Mouse (Mus musculus) forebrain, embryonic 16.5 days (tissue): ENCODE measurements at regions not wholly inside any gene's neighbourhood (a gene's known extent, or its start where the extent isn't known, plus 50 kb on each side); places are given as distances from the start of the nearest gene placed in this dataset.

Experiments
- ATAC-seq: fragments of 200-750 bp; cut with Nextera tagmentation; 2 replicates; pipeline ENCODE4 v1.8.0; 2017; ENCODE audit warnings: mild to moderate bottlenecking, moderate library complexity
- H3K27ac ChIP-seq: fragments of 300-500 bp; sonication (generic); 2 replicates; pipeline ENCODE4 v1.5.1; 2014; ENCODE audit warnings: low read length, control low read depth
- H3K27me3 ChIP-seq: fragments of 300-500 bp; sonication (generic); replicated peaks from 2 replicates; pipeline ENCODE4 v1.6.1; 2014; ENCODE audit warnings: low read length; ENCODE audit not compliant: control insufficient read depth, insufficient read depth
- H3K36me3 ChIP-seq: fragments of 300-500 bp; sonication (generic); 2 replicates; pipeline ENCODE4 v1.6.1; 2014; ENCODE audit not compliant: control insufficient read depth, insufficient read depth
- H3K4me1 ChIP-seq: fragments of 300-500 bp; sonication (generic); replicated peaks from 2 replicates; pipeline ENCODE4 v1.6.1; 2014; ENCODE audit warnings: low read length; ENCODE audit not compliant: control insufficient read depth, insufficient read depth
- H3K4me2 ChIP-seq: fragments of 300-500 bp; sonication (generic); 2 replicates; pipeline ENCODE4 v1.6.1; 2014; ENCODE audit warnings: mild to moderate bottlenecking, low read length, control low read depth
- H3K4me3 ChIP-seq: fragments of 300-500 bp; sonication (generic); replicated peaks from 2 replicates; pipeline ENCODE4 v1.5.1; 2014; ENCODE audit warnings: mild to moderate bottlenecking, low read length, control low read depth
- H3K9ac ChIP-seq: fragments of 300-500 bp; sonication (generic); replicated peaks from 2 replicates; pipeline ENCODE4 v1.6.1; 2014; ENCODE audit warnings: low read depth, low read length, control low read depth
- H3K9me3 ChIP-seq: fragments of 300-500 bp; sonication (generic); 2 replicates; pipeline ENCODE4 v1.6.1; 2016; ENCODE audit warnings: low read length; ENCODE audit not compliant: control insufficient read depth
- WGBS: fragments of 180-500 bp; shearing (Covaris S2); extraction: QIAGEN DNeasy Blood & Tissue Kit; methylation state at CpG from one replicate; pipeline ENCODE4 v1.1.7; 2014; 5-methylcytosine and 5-hydroxymethylcytosine counted together

- no peak overlapping the region for H3K4me2 ChIP-seq
- ATAC-seq = no peak
- 86% methylated on average over 7 of the region's 7 CpGs for WGBS
- no peaks in the 10 kb centered on the region for H3K27me3 ChIP-seq
- H3K27ac ChIP-seq = no peak overlapping the region
- H3K36me3 ChIP-seq = no peaks in the 10 kb centered on the region
- no peak overlapping the region for H3K9ac ChIP-seq
- no peaks in the 10 kb centered on the region for H3K9me3 ChIP-seq
- H3K4me1 ChIP-seq = peaks cover 4% of the 10 kb centered on the region; the same call in 1 of the 2 replicates
- no peak overlapping the region for H3K4me3 ChIP-seq
Measured at GRCm38 (mm10) chr16:20806739-20807138, 72.4 kb upstream of the Thpo start.

GRCm38 (mm10) chr16:20805793-20806192 is 71.5 kb upstream of the Thpo start:
- H3K27ac ChIP-seq = no peak overlapping the region
- ATAC-seq = no peak
- H3K4me2 ChIP-seq = no peak overlapping the region
- no peak overlapping the region for H3K9ac ChIP-seq
- H3K4me3 ChIP-seq = no peak overlapping the region
- H3K9me3 ChIP-seq = no peaks in the 10 kb centered on the region
- WGBS = 86% methylated on average over 6 of the region's 6 CpGs
- peaks cover 4% of the 10 kb centered on the region; the same call in 1 of the 2 replicates for H3K4me1 ChIP-seq
- H3K36me3 ChIP-seq = no peaks in the 10 kb centered on the region
- H3K27me3 ChIP-seq = no peaks in the 10 kb centered on the region

GRCm38 (mm10) chr16:20805086-20805485 is 70.8 kb upstream of the Thpo start:
- Histone ChIP-seq H3K4me1 (peaks cover 4% of the 10 kb centered on the region; the same call in 1 of the 2 replicates), H3K27me3 (no peaks in the 10 kb centered on the region), H3K9ac (no peak overlapping the region), H3K4me2 (peak overlapping the region; percentile 66), H3K27ac (no peak overlapping the region), H3K36me3 (no peaks in the 10 kb centered on the region), H3K9me3 (no peaks in the 10 kb centered on the region), H3K4me3 (peak overlapping the region; percentile 46; the same call in 1 of the 2 replicates)
- WGBS = 9% methylated on average over 6 of the region's 6 CpGs
- peak; percentile 51 for ATAC-seq

GRCm38 (mm10) chr16:20804601-20805017 is 70.3 kb upstream of the Thpo start:
- peaks cover 4% of the 10 kb centered on the region; the same call in 1 of the 2 replicates for H3K4me1 ChIP-seq
- peak; percentile 85 for ATAC-seq
- no peaks in the 10 kb centered on the region for H3K36me3 ChIP-seq
- H3K27me3 ChIP-seq = no peaks in the 10 kb centered on the region
- under 1% methylated on average over 7 of the region's 10 CpGs for WGBS
- peak overlapping the region; percentile 66 for H3K4me2 ChIP-seq
- peak overlapping the region; percentile 58 for H3K9ac ChIP-seq
- H3K4me3 ChIP-seq = peak overlapping the region; percentile 46
- H3K27ac ChIP-seq = no peak overlapping the region
- no peaks in the 10 kb centered on the region for H3K9me3 ChIP-seq

GRCm38 (mm10) chr16:20803278-20803930 is 69.1 kb upstream of the Thpo start:
- 81% methylated on average over 7 of the region's 7 CpGs for WGBS
- Histone ChIP-seq H3K4me3 (no peak overlapping the region), H3K4me1 (peaks cover 4% of the 10 kb centered on the region; the same call in 1 of the 2 replicates), H3K36me3 (no peaks in the 10 kb centered on the region), H3K27ac (no peak overlapping the region), H3K27me3 (no peaks in the 10 kb centered on the region), H3K9me3 (no peaks in the 10 kb centered on the region), H3K9ac (no peak overlapping the region), H3K4me2 (no peak overlapping the region)
- ATAC-seq = no peak

- Histone ChIP-seq H3K4me3 (no peak overlapping the region), H3K27ac (no peak overlapping the region), H3K9ac (no peak overlapping the region), H3K4me2 (no peak overlapping the region), H3K4me1 (peaks cover 4% of the 10 kb centered on the region; the same call in 1 of the 2 replicates), H3K9me3 (no peaks in the 10 kb centered on the region), H3K27me3 (no peaks in the 10 kb centered on the region), H3K36me3 (no peaks in the 10 kb centered on the region)
- ATAC-seq = no peak
- WGBS = 93% methylated on average over 6 of the region's 6 CpGs
Measured at GRCm38 (mm10) chr16:20802724-20803123, 68.4 kb upstream of the Thpo start.

- no peak overlapping the region for H3K27ac ChIP-seq
- H3K4me1 ChIP-seq = peaks cover 4% of the 10 kb centered on the region; the same call in 1 of the 2 replicates
- WGBS = 93% methylated on average over 3 of the region's 3 CpGs
- H3K9me3 ChIP-seq = no peaks in the 10 kb centered on the region
- H3K4me2 ChIP-seq = no peak overlapping the region
- H3K4me3 ChIP-seq = no peak overlapping the region
- no peaks in the 10 kb centered on the region for H3K27me3 ChIP-seq
- H3K36me3 ChIP-seq = no peaks in the 10 kb centered on the region
- no peak for ATAC-seq
- H3K9ac ChIP-seq = no peak overlapping the region
Measured at GRCm38 (mm10) chr16:20800038-20800437, 65.7 kb upstream of the Thpo start.

- Histone ChIP-seq H3K9ac (no peak overlapping the region), H3K4me2 (no peak overlapping the region), H3K36me3 (no peaks in the 10 kb centered on the region), H3K27me3 (no peaks in the 10 kb centered on the region), H3K4me1 (no peaks in the 10 kb centered on the region), H3K4me3 (no peak overlapping the region), H3K9me3 (no peaks in the 10 kb centered on the region), H3K27ac (no peak overlapping the region)
- WGBS = 77% methylated on average over 4 of the region's 4 CpGs
- ATAC-seq = no peak
Measured at GRCm38 (mm10) chr16:20798115-20798514, 63.8 kb upstream of the Thpo start.

- H3K27ac ChIP-seq = no peak overlapping the region
- H3K9me3 ChIP-seq = no peaks in the 10 kb centered on the region
- H3K4me1 ChIP-seq = no peaks in the 10 kb centered on the region
- no peak overlapping the region for H3K4me2 ChIP-seq
- no peak overlapping the region for H3K4me3 ChIP-seq
- no peaks in the 10 kb centered on the region for H3K36me3 ChIP-seq
- ATAC-seq = no peak
- no peaks in the 10 kb centered on the region for H3K27me3 ChIP-seq
- WGBS = 85% methylated on average over 1 of the region's 1 CpGs
- no peak overlapping the region for H3K9ac ChIP-seq
Measured at GRCm38 (mm10) chr16:20794721-20795120, 60.4 kb upstream of the Thpo start.
